Mouse (Mus musculus) erythroblast, embryonic 14.5 days (primary cell): ENCODE results near the gene Spg7.

Experiments
- GATA1 ChIP-seq: IDR thresholded peaks from 2 replicates; pipeline ENCODE4 v1.6.1; 2012; ENCODE audit warnings: low read length, inconsistent platforms, mixed read lengths
- TAL1 ChIP-seq: IDR thresholded peaks from 3 replicates; pipeline ENCODE4 v1.6.1; 2012; ENCODE audit warnings: low read length, inconsistent platforms, mixed read lengths

GRCm38 (mm10) chr8:123138741-123139140, 76.0 kb downstream of the Spg7 start:
- no peak for TF ChIP-seq GATA1
- no peak for TF ChIP-seq TAL1
